Mouse (Mus musculus): Measurements from ENCODE around the gene Sele. TPM values are rescaled to one million over a fixed set of nuclear protein-coding genes. Genes with fewer than 3 reads are reported as not detected.

The Sele gene
- polyA plus RNA-seq, 1 experiment from 2014 or later, result not detected

GRCm38 (mm10) chr1:164062856-164063255 is 14.8 kb downstream of the Sele start:
- Histone ChIP-seq H3K9me3 (ENCODE audit: control insufficient read depth, low read length) (no peaks in the 10 kb centered on the region), H3K36me3 (ENCODE audit: control insufficient read depth, insufficient read depth, low read length) (no peaks in the 10 kb centered on the region), H3K27me3 (ENCODE audit: control insufficient read depth, insufficient read depth, low read length) (no peaks in the 10 kb centered on the region), H3K4me2 (no peak overlapping the region), H3K9ac (ENCODE audit: low read length) (no peak overlapping the region), H3K4me3 (ENCODE audit: low read depth, low read length) (no peak overlapping the region), H3K4me1 (ENCODE audit: control insufficient read depth, insufficient read depth, low read length) (no peaks in the 10 kb centered on the region), H3K27ac (ENCODE audit: low read depth, low read length) (no peak overlapping the region)
- 55% methylated on average over 2 of the region's 2 CpGs for WGBS
- DNase-seq (ENCODE audit: low spot score, missing footprints), result no peak
- ATAC-seq (ENCODE audit: low FRiP score), result no peak

- DNase-seq (ENCODE audit: low spot score, missing footprints), result no peak
- Histone ChIP-seq H3K4me1 (ENCODE audit: control insufficient read depth, insufficient read depth, low read length) (no peaks in the 10 kb centered on the region), H3K4me2 (no peak overlapping the region), H3K4me3 (ENCODE audit: low read depth, low read length) (no peak overlapping the region), H3K36me3 (ENCODE audit: control insufficient read depth, insufficient read depth, low read length) (no peaks in the 10 kb centered on the region), H3K27me3 (ENCODE audit: control insufficient read depth, insufficient read depth, low read length) (no peaks in the 10 kb centered on the region), H3K9me3 (ENCODE audit: control insufficient read depth, low read length) (no peaks in the 10 kb centered on the region), H3K9ac (ENCODE audit: low read length) (no peak overlapping the region), H3K27ac (ENCODE audit: low read depth, low read length) (no peak overlapping the region)
- ATAC-seq (ENCODE audit: low FRiP score), result no peak
- WGBS, result 66% methylated on average over 3 of the region's 3 CpGs
These were observed 15.7 kb downstream of the Sele start for GRCm38 (mm10) chr1:164063745-164064144.

GRCm38 (mm10) chr1:164069261-164069660 is 21.2 kb downstream of the Sele start:
- H3K4me1 ChIP-seq (ENCODE audit: control insufficient read depth, insufficient read depth, low read length), result no peaks in the 10 kb centered on the region
- no peaks in the 10 kb centered on the region for H3K36me3 ChIP-seq (ENCODE audit: control insufficient read depth, insufficient read depth, low read length)
- ATAC-seq (ENCODE audit: low FRiP score) (no peak), DNase-seq (ENCODE audit: low spot score, missing footprints) (no peak)
- no peak overlapping the region for H3K4me3 ChIP-seq (ENCODE audit: low read depth, low read length)
- H3K9ac ChIP-seq (ENCODE audit: low read length), result no peak overlapping the region
- H3K9me3 ChIP-seq (ENCODE audit: control insufficient read depth, low read length), result no peaks in the 10 kb centered on the region
- no peak overlapping the region for H3K27ac ChIP-seq (ENCODE audit: low read depth, low read length)
- no peaks in the 10 kb centered on the region for H3K27me3 ChIP-seq (ENCODE audit: control insufficient read depth, insufficient read depth, low read length)
- H3K4me2 ChIP-seq, result no peak overlapping the region

GRCm38 (mm10) chr1:164070461-164070860 is 22.4 kb downstream of the Sele start:
- Histone ChIP-seq H3K9me3 (ENCODE audit: control insufficient read depth, low read length) (no peaks in the 10 kb centered on the region), H3K9ac (ENCODE audit: low read length) (no peak overlapping the region), H3K36me3 (ENCODE audit: control insufficient read depth, insufficient read depth, low read length) (no peaks in the 10 kb centered on the region), H3K27me3 (ENCODE audit: control insufficient read depth, insufficient read depth, low read length) (no peaks in the 10 kb centered on the region), H3K27ac (ENCODE audit: low read depth, low read length) (no peak overlapping the region), H3K4me3 (ENCODE audit: low read depth, low read length) (no peak overlapping the region), H3K4me1 (ENCODE audit: control insufficient read depth, insufficient read depth, low read length) (no peaks in the 10 kb centered on the region), H3K4me2 (no peak overlapping the region)
- DNase-seq (ENCODE audit: low spot score, missing footprints) (no peak), ATAC-seq (ENCODE audit: low FRiP score) (no peak)
- WGBS, result 93% methylated on average over 4 of the region's 4 CpGs

- H3K4me2 ChIP-seq, result no peak overlapping the region
- H3K4me1 ChIP-seq (ENCODE audit: control insufficient read depth, insufficient read depth, low read length), result no peaks in the 10 kb centered on the region
- H3K27me3 ChIP-seq (ENCODE audit: control insufficient read depth, insufficient read depth, low read length), result no peaks in the 10 kb centered on the region
- WGBS, result 88% methylated on average over 7 of the region's 7 CpGs
- no peaks in the 10 kb centered on the region for H3K36me3 ChIP-seq (ENCODE audit: control insufficient read depth, insufficient read depth, low read length)
- H3K9me3 ChIP-seq (ENCODE audit: control insufficient read depth, low read length), result no peaks in the 10 kb centered on the region
- no peak overlapping the region for H3K9ac ChIP-seq (ENCODE audit: low read length)
- no peak overlapping the region for H3K27ac ChIP-seq (ENCODE audit: low read depth, low read length)
- DNase-seq (ENCODE audit: low spot score, missing footprints) (no peak), ATAC-seq (ENCODE audit: low FRiP score) (no peak)
- H3K4me3 ChIP-seq (ENCODE audit: low read depth, low read length), result no peak overlapping the region
These were observed 23.1 kb downstream of the Sele start for GRCm38 (mm10) chr1:164071111-164071510.

GRCm38 (mm10) chr1:164072001-164072400 is 24.0 kb downstream of the Sele start:
- ATAC-seq (ENCODE audit: low FRiP score) (no peak), DNase-seq (ENCODE audit: low spot score, missing footprints) (no peak)
- no peak overlapping the region for H3K4me2 ChIP-seq
- WGBS, result 84% methylated on average over 4 of the region's 4 CpGs
- no peak overlapping the region for H3K9ac ChIP-seq (ENCODE audit: low read length)
- H3K4me1 ChIP-seq (ENCODE audit: control insufficient read depth, insufficient read depth, low read length), result no peaks in the 10 kb centered on the region
- no peaks in the 10 kb centered on the region for H3K27me3 ChIP-seq (ENCODE audit: control insufficient read depth, insufficient read depth, low read length)
- no peaks in the 10 kb centered on the region for H3K9me3 ChIP-seq (ENCODE audit: control insufficient read depth, low read length)
- H3K4me3 ChIP-seq (ENCODE audit: low read depth, low read length), result no peak overlapping the region
- H3K27ac ChIP-seq (ENCODE audit: low read depth, low read length), result no peak overlapping the region
- no peaks in the 10 kb centered on the region for H3K36me3 ChIP-seq (ENCODE audit: control insufficient read depth, insufficient read depth, low read length)

- Histone ChIP-seq H3K4me1 (ENCODE audit: control insufficient read depth, insufficient read depth, low read length) (no peaks in the 10 kb centered on the region), H3K27ac (ENCODE audit: low read depth, low read length) (no peak overlapping the region), H3K4me2 (no peak overlapping the region), H3K36me3 (ENCODE audit: control insufficient read depth, insufficient read depth, low read length) (no peaks in the 10 kb centered on the region), H3K4me3 (ENCODE audit: low read depth, low read length) (no peak overlapping the region), H3K27me3 (ENCODE audit: control insufficient read depth, insufficient read depth, low read length) (no peaks in the 10 kb centered on the region), H3K9ac (ENCODE audit: low read length) (no peak overlapping the region), H3K9me3 (ENCODE audit: control insufficient read depth, low read length) (no peaks in the 10 kb centered on the region)
- DNase-seq (ENCODE audit: low spot score, missing footprints), result no peak
- WGBS, result 93% methylated on average over 9 of the region's 9 CpGs
- no peak for ATAC-seq (ENCODE audit: low FRiP score)
These were observed 25.1 kb downstream of the Sele start for GRCm38 (mm10) chr1:164073091-164073490.

- Histone ChIP-seq H3K36me3 (ENCODE audit: control insufficient read depth, insufficient read depth, low read length) (no peaks in the 10 kb centered on the region), H3K4me3 (ENCODE audit: low read depth, low read length) (no peak overlapping the region), H3K9me3 (ENCODE audit: control insufficient read depth, low read length) (no peaks in the 10 kb centered on the region), H3K4me1 (ENCODE audit: control insufficient read depth, insufficient read depth, low read length) (no peaks in the 10 kb centered on the region), H3K27ac (ENCODE audit: low read depth, low read length) (no peak overlapping the region), H3K4me2 (no peak overlapping the region), H3K9ac (ENCODE audit: low read length) (no peak overlapping the region), H3K27me3 (ENCODE audit: control insufficient read depth, insufficient read depth, low read length) (no peaks in the 10 kb centered on the region)
- 88% methylated on average over 7 of the region's 7 CpGs for WGBS
- ATAC-seq (ENCODE audit: low FRiP score), result no peak
- no peak for DNase-seq (ENCODE audit: low spot score, missing footprints)
These were observed 25.8 kb downstream of the Sele start for GRCm38 (mm10) chr1:164073803-164074202.

GRCm38 (mm10) chr1:164074606-164075140 is 26.6 kb downstream of the Sele start:
- no peak overlapping the region for H3K27ac ChIP-seq (ENCODE audit: low read depth, low read length)
- H3K4me2 ChIP-seq, result no peak overlapping the region
- no peaks in the 10 kb centered on the region for H3K36me3 ChIP-seq (ENCODE audit: control insufficient read depth, insufficient read depth, low read length)
- H3K4me3 ChIP-seq (ENCODE audit: low read depth, low read length), result no peak overlapping the region
- WGBS, result 89% methylated on average over 2 of the region's 2 CpGs
- H3K9ac ChIP-seq (ENCODE audit: low read length), result no peak overlapping the region
- H3K4me1 ChIP-seq (ENCODE audit: control insufficient read depth, insufficient read depth, low read length), result no peaks in the 10 kb centered on the region
- H3K9me3 ChIP-seq (ENCODE audit: control insufficient read depth, low read length), result no peaks in the 10 kb centered on the region
- ATAC-seq (ENCODE audit: low FRiP score) (no peak), DNase-seq (ENCODE audit: low spot score, missing footprints) (no peak)
- no peaks in the 10 kb centered on the region for H3K27me3 ChIP-seq (ENCODE audit: control insufficient read depth, insufficient read depth, low read length)

- Histone ChIP-seq H3K27me3 (ENCODE audit: control insufficient read depth, insufficient read depth, low read length) (no peaks in the 10 kb centered on the region), H3K9me3 (ENCODE audit: control insufficient read depth, low read length) (no peaks in the 10 kb centered on the region), H3K4me3 (ENCODE audit: low read depth, low read length) (no peak overlapping the region), H3K4me1 (ENCODE audit: control insufficient read depth, insufficient read depth, low read length) (no peaks in the 10 kb centered on the region), H3K27ac (ENCODE audit: low read depth, low read length) (no peak overlapping the region), H3K36me3 (ENCODE audit: control insufficient read depth, insufficient read depth, low read length) (no peaks in the 10 kb centered on the region), H3K9ac (ENCODE audit: low read length) (no peak overlapping the region), H3K4me2 (no peak overlapping the region)
- no peak for ATAC-seq (ENCODE audit: low FRiP score)
- 97% methylated on average over 1 of the region's 1 CpGs for WGBS
- no peak for DNase-seq (ENCODE audit: low spot score, missing footprints)
These were observed 27.4 kb downstream of the Sele start for GRCm38 (mm10) chr1:164075416-164075815.
